Mouse (Mus musculus) forebrain, embryonic 14.5 days (tissue): Measurements from ENCODE around the gene Bend7. TPM values are rescaled to one million over a fixed set of nuclear protein-coding genes. Genes with fewer than 3 reads are reported as not detected.

Experiments used
- ATAC-seq: fragments of 200-750 bp; cut with Nextera tagmentation; 2 replicates; pipeline ENCODE4 v1.8.0; 2017; ENCODE audit warnings: mild to moderate bottlenecking, moderate library complexity
- DNase-seq: peaks from one replicate; pipeline ENCODE4 v3.0.0-alpha.2; 2015; ENCODE audit warnings: low spot score
- H3K27ac ChIP-seq: fragments of 300-500 bp; sonication (generic); 2 replicates; pipeline ENCODE4 v1.5.1; 2014; ENCODE audit warnings: low read depth, mild to moderate bottlenecking, control low read depth, low read length, moderate library complexity
- H3K27me3 ChIP-seq: fragments of 300-500 bp; sonication (generic); replicated peaks from 2 replicates; pipeline ENCODE4 v1.6.1; 2014; ENCODE audit warnings: low read length, control low read depth, mixed read lengths; ENCODE audit not compliant: control insufficient read depth, insufficient read depth
- H3K36me3 ChIP-seq: fragments of 300-500 bp; sonication (generic); 2 replicates; pipeline ENCODE4 v1.6.1; 2014; ENCODE audit warnings: low read length, control low read depth; ENCODE audit not compliant: control insufficient read depth, insufficient read depth
- H3K4me1 ChIP-seq: fragments of 300-500 bp; sonication (generic); 2 replicates; pipeline ENCODE4 v1.6.1; 2014; ENCODE audit warnings: antibody characterized with exemption, low read length, control low read depth; ENCODE audit not compliant: control insufficient read depth, insufficient read depth
- H3K4me2 ChIP-seq: fragments of 300-500 bp; sonication (generic); 2 replicates; pipeline ENCODE4 v1.6.1; 2014; ENCODE audit warnings: mild to moderate bottlenecking, control low read depth, low read length
- H3K4me3 ChIP-seq: fragments of 300-500 bp; sonication (generic); 2 replicates; pipeline ENCODE4 v1.5.1; 2014; ENCODE audit warnings: low read depth, low read length, control low read depth
- H3K9ac ChIP-seq: fragments of 300-500 bp; sonication (generic); 2 replicates; pipeline ENCODE4 v1.6.1; 2014; ENCODE audit warnings: mild to moderate bottlenecking, low read length, control low read depth, moderate library complexity
- H3K9me3 ChIP-seq: fragments of 300-500 bp; sonication (generic); replicated peaks from 2 replicates; pipeline ENCODE4 v1.6.1; 2016; ENCODE audit warnings: low read length, control low read depth, mixed read lengths; ENCODE audit not compliant: control insufficient read depth
- WGBS: fragments of 180-500 bp; shearing (Covaris S2); extraction: QIAGEN DNeasy Blood & Tissue Kit; methylation state at CpG from one replicate; pipeline ENCODE4 v1.1.7; 2014; 5-methylcytosine and 5-hydroxymethylcytosine counted together
- polyA plus RNA-seq: library from polyadenylated mRNA; unstranded; fragments of >200 nt; fragmentation: Nextera tagmentation; extraction: Ambion mirVana; gene quantifications from 2 replicates; pipeline ENCODE4 v1.2.1, GENCODE M21; 2014

The Bend7 gene
- polyA plus RNA-seq, 1 experiment from 2014 or later: 2.2 TPM

DNA sequence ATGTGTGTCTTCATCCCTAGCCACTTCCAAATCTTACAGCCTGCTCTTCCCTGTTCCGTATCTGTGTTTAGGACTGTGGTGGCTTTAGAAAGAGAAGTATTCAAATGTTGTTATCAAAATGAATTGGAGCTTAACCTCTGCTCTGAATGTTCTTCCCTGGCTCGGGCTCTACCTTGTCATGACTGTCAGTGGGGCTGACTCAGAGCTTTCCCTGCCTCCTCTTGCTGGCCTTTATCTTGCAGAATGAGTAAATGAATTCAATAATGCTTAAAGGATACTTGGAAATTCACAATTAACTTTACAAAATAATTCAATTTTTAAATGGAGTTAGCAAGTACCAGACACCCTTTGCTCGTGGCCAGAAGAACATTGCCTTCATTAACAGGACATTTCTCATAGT lies 46.4 kb downstream of the Bend7 start:
- 89% methylated on average over 3 of the region's 3 CpGs for WGBS
- H3K9ac ChIP-seq: no peak overlapping the region
- H3K4me2 ChIP-seq: no peak overlapping the region
- DNase-seq (no peak), ATAC-seq (no peak)
- H3K27me3 ChIP-seq: no peaks in the 10 kb centered on the region
- H3K27ac ChIP-seq: no peak overlapping the region
- H3K4me3 ChIP-seq: no peak overlapping the region
- no peaks in the 10 kb centered on the region for H3K36me3 ChIP-seq
- H3K9me3 ChIP-seq: no peaks in the 10 kb centered on the region
- H3K4me1 ChIP-seq: no peaks in the 10 kb centered on the region

DNA sequence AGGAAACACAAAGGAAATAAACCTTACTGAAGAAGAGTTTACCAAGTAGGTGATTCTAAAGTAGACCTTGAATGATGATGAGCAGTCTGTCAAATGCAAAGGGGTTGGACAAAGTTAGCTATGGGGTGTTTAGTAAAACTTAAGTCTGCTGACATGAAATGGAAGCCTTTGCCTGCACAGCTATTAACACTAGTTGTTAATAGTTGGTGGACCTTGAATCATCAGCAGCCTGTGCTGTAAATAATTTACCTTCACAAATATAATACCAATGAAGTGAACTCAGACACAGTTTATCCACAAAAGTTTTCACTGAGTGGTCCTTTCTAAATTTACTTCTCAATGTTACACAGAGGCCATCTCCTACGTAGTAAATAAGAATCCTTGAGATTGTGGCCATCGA lies 52.7 kb downstream of the Bend7 start:
- Histone ChIP-seq H3K4me2 (no peak overlapping the region), H3K4me3 (no peak overlapping the region), H3K27ac (no peak overlapping the region), H3K4me1 (no peaks in the 10 kb centered on the region), H3K27me3 (no peaks in the 10 kb centered on the region), H3K9ac (no peak overlapping the region), H3K36me3 (no peaks in the 10 kb centered on the region), H3K9me3 (no peaks in the 10 kb centered on the region)
- ATAC-seq: no peak
- 94% methylated on average over 2 of the region's 2 CpGs for WGBS
- no peak for DNase-seq

DNA sequence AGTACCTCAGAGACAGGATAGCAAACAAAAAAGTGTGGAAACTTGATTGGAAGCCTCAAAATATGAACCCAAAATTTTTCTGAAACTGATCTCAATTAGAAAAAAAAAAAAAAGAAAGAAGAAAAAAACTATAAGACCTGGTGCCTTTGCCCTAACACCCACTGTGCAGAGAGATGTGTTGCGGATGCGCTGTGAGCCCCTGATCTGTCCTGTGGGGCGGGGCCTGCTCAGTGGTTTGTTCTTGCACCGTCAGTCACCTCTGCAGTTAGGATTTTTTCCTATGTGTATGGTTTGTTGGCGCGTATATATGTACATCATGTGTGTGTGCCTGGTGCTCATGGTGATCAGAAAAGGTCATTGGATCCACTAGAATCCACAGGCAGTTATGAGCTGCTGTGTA lies 56.3 kb downstream of the Bend7 start:
- Histone ChIP-seq H3K4me1 (no peaks in the 10 kb centered on the region), H3K4me2 (no peak overlapping the region), H3K9ac (no peak overlapping the region), H3K4me3 (no peak overlapping the region), H3K9me3 (no peaks in the 10 kb centered on the region), H3K27me3 (no peaks in the 10 kb centered on the region), H3K27ac (no peak overlapping the region), H3K36me3 (no peaks in the 10 kb centered on the region)
- DNase-seq (no peak), ATAC-seq (no peak)
- WGBS: 93% methylated on average over 6 of the region's 6 CpGs

DNA sequence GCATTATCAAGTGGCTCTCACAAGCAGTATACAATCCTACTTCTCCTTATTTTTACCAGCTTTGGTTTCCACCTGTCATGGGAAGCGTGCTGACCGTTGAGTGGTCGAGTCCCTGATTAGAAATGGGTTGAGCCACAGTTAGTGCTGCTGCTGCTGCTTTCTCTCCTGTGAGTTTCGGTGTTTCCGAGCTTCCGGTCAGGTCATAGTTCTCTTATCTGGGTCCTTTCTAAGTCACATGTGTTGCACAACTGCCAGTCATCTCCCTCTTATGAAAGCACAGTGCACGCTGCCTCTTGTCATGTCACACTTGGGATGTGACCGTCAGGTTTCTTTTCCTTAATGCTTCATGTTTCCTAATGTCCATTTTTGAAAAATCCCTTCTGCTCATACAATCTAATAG lies 59.7 kb downstream of the Bend7 start:
- H3K27me3 ChIP-seq: no peaks in the 10 kb centered on the region
- WGBS: 89% methylated on average over 8 of the region's 8 CpGs
- no peaks in the 10 kb centered on the region for H3K36me3 ChIP-seq
- ATAC-seq: no peak
- DNase-seq: no peak
- no peaks in the 10 kb centered on the region for H3K9me3 ChIP-seq
- H3K9ac ChIP-seq: no peak overlapping the region
- no peaks in the 10 kb centered on the region for H3K4me1 ChIP-seq
- H3K4me3 ChIP-seq: no peak overlapping the region
- no peak overlapping the region for H3K27ac ChIP-seq
- H3K4me2 ChIP-seq: no peak overlapping the region

DNA sequence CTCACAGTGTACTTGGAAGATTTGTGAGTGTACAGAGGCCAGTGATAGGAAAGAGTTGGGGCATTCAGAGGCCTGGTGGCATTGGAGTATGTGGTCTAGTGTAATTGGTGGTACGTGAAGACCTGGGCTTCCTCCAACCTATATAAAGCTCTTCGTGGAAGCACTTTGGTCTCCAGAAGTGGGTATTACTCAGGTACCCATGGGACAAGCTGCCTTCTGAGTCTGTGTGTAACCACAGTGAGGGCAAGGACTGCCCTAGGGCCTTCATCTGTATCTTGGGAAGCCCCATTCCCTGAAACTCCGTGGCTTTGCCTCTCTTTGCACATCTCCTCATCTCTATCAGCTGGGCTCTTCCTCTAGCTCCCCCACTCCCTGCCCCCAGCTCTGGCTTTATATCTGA lies 64.0 kb downstream of the Bend7 start:
- H3K9ac ChIP-seq: no peak overlapping the region
- H3K4me3 ChIP-seq: no peak overlapping the region
- H3K9me3 ChIP-seq: no peaks in the 10 kb centered on the region
- 82% methylated on average over 3 of the region's 3 CpGs for WGBS
- DNase-seq (no peak), ATAC-seq (no peak)
- no peaks in the 10 kb centered on the region for H3K27me3 ChIP-seq
- H3K27ac ChIP-seq: no peak overlapping the region
- no peaks in the 10 kb centered on the region for H3K4me1 ChIP-seq
- H3K36me3 ChIP-seq: no peaks in the 10 kb centered on the region
- H3K4me2 ChIP-seq: no peak overlapping the region

DNA sequence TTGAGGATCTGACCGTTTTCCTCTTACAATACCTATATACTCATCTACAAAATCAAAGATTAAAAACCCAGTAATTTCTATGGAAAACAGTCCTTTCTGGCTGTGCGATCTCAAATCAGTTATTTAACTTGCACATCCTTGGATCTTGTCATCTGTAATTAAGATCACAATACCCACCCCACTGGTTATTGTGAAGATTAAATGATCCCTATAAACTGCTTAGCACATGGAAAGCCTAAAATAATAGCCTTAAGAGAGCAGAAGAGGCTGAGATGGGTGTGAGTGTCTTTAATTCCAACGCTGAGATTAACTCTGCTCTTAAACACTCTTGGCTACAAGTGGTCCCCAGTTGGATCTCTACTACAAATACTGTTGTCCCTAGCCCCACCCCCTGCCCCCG lies 64.8 kb downstream of the Bend7 start:
- no peak for DNase-seq
- WGBS: 42% methylated on average over 4 of the region's 4 CpGs
- Histone ChIP-seq H3K4me1 (no peaks in the 10 kb centered on the region), H3K4me2 (no peak overlapping the region), H3K9ac (no peak overlapping the region), H3K9me3 (no peaks in the 10 kb centered on the region), H3K27me3 (no peaks in the 10 kb centered on the region), H3K36me3 (no peaks in the 10 kb centered on the region), H3K4me3 (no peak overlapping the region), H3K27ac (no peak overlapping the region)
- no peak for ATAC-seq

DNA sequence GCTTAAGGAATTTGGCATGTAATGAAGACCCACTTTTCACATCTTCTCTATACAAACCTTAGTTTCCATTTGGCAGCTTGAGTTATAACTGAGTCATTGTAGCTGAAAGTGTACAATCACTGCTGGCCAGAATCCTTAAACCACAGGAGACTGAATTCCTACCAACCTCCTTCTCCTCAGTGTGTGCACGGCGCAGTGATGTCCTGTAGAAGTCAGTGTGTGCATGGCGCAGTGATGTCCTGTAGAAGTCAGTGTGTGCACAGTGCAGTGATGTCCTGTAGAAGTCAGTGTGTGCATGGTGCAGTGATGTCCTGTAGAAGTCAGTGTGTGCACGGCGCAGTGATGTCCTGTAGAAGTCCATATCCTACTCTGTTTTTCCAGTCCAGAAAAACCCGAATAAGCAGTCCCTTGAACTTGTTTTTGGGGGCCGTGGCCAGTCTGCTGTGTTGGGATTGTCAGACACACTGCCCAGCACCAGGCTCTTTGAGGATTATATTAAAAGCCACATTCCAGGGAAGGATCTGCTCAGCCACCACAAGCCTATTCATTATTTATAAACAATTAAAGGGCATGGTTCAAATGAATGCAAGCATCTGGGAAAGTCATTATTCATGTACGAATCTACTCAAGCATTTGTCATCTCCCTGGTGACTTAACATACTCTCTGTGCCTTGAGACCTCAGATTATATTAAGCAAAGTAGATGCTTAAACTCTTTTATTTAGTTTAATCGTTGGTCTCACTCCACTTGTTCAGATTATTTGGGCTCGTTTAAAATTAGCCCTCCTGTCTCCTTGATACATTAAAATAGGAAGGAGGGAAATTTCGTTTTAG lies 65.4 kb downstream of the Bend7 start:
- Histone ChIP-seq H3K9ac (no peak overlapping the region), H3K9me3 (no peaks in the 10 kb centered on the region), H3K27me3 (no peaks in the 10 kb centered on the region), H3K27ac (no peak overlapping the region), H3K36me3 (no peaks in the 10 kb centered on the region), H3K4me1 (no peaks in the 10 kb centered on the region), H3K4me2 (no peak overlapping the region), H3K4me3 (no peak overlapping the region)
- ATAC-seq: no peak
- WGBS: 52% methylated on average over 11 of the region's 11 CpGs
- DNase-seq: no peak

DNA sequence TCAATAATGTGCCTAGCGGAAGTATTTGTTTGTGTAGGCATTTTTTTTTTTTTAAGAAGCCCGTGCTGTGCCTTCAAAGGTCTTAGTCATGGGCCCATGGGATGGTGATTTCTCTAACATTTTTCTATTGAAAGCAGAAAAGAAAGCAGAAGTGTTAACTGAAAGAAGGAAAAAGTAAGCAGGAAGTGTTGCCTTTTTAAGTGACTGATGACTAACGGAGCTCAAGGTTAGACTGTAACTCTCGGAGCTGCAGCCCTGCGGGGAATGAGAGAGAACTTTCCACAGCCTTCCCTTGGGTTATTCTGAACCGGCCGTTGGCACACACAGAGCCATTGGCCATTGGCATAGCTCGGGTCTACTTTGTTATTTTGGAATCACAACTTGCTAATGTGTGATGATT lies 66.4 kb downstream of the Bend7 start:
- WGBS: 72% methylated on average over 8 of the region's 8 CpGs
- Histone ChIP-seq H3K4me3 (no peak overlapping the region), H3K36me3 (no peaks in the 10 kb centered on the region), H3K9me3 (no peaks in the 10 kb centered on the region), H3K4me1 (no peaks in the 10 kb centered on the region), H3K27me3 (no peaks in the 10 kb centered on the region), H3K9ac (no peak overlapping the region), H3K27ac (no peak overlapping the region), H3K4me2 (no peak overlapping the region)
- no peak for ATAC-seq
- DNase-seq: no peak

DNA sequence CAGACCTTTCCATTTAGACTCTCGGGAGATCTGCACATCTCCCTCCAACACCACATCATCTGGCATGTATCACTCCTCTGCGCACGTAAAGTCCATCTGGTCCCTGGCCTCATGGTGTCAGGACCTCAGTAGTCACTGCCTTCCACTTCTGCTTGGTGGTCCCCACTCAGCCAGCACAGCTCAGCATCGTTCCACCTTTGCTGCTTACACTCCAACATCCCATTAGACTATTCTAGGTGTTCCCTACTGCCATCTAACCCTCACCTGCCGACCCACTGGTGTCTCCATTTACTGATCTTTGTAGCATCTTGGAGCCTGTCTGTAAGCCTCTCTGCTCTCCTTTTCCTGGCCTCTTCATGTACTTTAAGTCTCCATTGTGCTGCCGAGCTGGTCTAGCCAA lies 67.4 kb downstream of the Bend7 start:
- 95% methylated on average over 6 of the region's 6 CpGs for WGBS
- no peaks in the 10 kb centered on the region for H3K27me3 ChIP-seq
- H3K4me3 ChIP-seq: no peak overlapping the region
- H3K9ac ChIP-seq: no peak overlapping the region
- no peak overlapping the region for H3K4me2 ChIP-seq
- no peak overlapping the region for H3K27ac ChIP-seq
- H3K36me3 ChIP-seq: no peaks in the 10 kb centered on the region
- H3K9me3 ChIP-seq: no peaks in the 10 kb centered on the region
- no peaks in the 10 kb centered on the region for H3K4me1 ChIP-seq
- DNase-seq (no peak), ATAC-seq (no peak)
